Comparison of ENCODE assay signal across 8 mouse cellular contexts in the genomic region with DNA sequence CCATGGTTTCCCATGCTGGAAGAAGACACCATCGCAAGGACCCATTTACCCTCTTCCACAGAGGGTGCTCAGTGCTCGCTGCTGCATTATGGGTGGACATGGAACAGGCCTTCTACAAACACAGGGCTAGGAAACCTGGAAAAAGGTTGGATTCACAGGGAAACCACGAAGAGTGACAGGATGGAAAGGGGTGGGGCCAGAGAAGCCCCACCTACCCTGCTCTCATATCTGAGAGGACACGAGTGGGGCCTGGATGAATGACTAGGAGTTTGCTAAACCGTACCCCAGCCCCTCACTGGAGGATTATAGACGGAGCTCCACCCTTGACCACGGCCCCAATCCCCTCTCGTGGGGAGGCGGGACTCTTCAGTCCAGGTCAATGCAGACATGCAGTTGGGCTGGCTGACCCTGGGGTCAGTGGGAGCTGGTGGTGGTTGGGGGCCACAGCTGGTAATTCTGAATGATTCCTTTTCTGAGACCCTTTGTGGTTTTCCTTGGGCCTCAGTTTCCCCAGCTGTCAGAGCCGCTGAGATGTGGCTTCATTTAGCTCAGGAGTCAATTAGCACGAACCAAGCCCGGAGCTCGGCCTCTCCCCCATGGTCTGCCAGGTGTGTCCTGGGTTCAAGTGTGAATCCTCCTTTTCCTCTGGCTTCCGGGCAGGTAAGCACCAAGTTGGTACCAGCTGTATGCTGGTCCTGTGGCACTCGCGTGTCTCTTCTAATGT. TPM values are rescaled to one million over a fixed set of nuclear protein-coding genes. Genes with fewer than 3 reads are reported as not detected.
A peak's percentile ranks its signal among the peaks of the same experiment; 100 is the strongest.
DNase-seq lines count a peak whose midpoint lies in the region; ATAC-seq and TF ChIP-seq lines count a peak whose summit lies in the region.

No protein-coding gene starts in this region.

- 0 out of 2 replicates have a peak, but pooled peaks cover 1% of the 10 kb centered on the region for H3K36me3 ChIP-seq in spleen, adult 2 months (ENCODE audit: control insufficient read depth, insufficient read depth, low read length)
- H3K36me3 ChIP-seq in limb, embryonic 13.5 days: peaks cover 35% of the 10 kb centered on the region
- peaks cover 3% of the 10 kb centered on the region for H3K36me3 ChIP-seq in stomach, embryonic 16.5 days (ENCODE audit: control insufficient read depth, insufficient read depth, low read length)

- peaks cover 18% of the 10 kb centered on the region for H3K4me1 ChIP-seq in spleen, adult 2 months (ENCODE audit: control insufficient read depth, insufficient read depth, insufficient read length)
- H3K4me1 ChIP-seq in limb, embryonic 13.5 days: peaks cover 98% of the 10 kb centered on the region
- H3K4me1 ChIP-seq in stomach, embryonic 16.5 days (ENCODE audit: control insufficient read depth, insufficient read depth, low read length): peaks cover 94% of the 10 kb centered on the region

- H3K9ac ChIP-seq in limb, embryonic 13.5 days: peak overlapping the region; percentile 43; the same call in 1 of the 2 replicates
- H3K9ac ChIP-seq in stomach, embryonic 16.5 days (ENCODE audit: low read length): peak overlapping the region; percentile 65; the same call in 1 of the 2 replicates

- H3K27ac ChIP-seq in spleen, adult 2 months (ENCODE audit: insufficient read depth, low read length): peak overlapping the region; percentile 73; the same call in 1 of the 2 replicates
- peak overlapping the region; percentile 85; the same call in 1 of the 2 replicates for H3K27ac ChIP-seq in limb, embryonic 13.5 days
- H3K27ac ChIP-seq in stomach, embryonic 16.5 days (ENCODE audit: low read length): peak overlapping the region; percentile 94

- TF ChIP-seq CTCF in spleen, adult 2 months (IDR thresholded peaks at IDR 0.05; ENCODE audit: extremely low read depth, insufficient read depth, insufficient read length, insufficient replicate concordance): no peak

- no peaks in the 10 kb centered on the region for H3K27me3 ChIP-seq in spleen, adult 2 months (ENCODE audit: control insufficient read depth, insufficient read depth, low read length)
- H3K27me3 ChIP-seq in limb, embryonic 13.5 days: peaks cover 9% of the 10 kb centered on the region
- H3K27me3 ChIP-seq in stomach, embryonic 16.5 days (ENCODE audit: control insufficient read depth, insufficient read depth, low read length): no peaks in the 10 kb centered on the region

- peak; percentile 34 for DNase-seq in gastrocnemius, postnatal 10 days
- DNase-seq in gastrocnemius, postnatal 4 days (ENCODE audit: low spot score in 2 of 2): no peak
- no peak for DNase-seq in spleen, adult 2 months (ENCODE audit: low read depth in 1 of 2, low spot score in 2 of 2)
- DNase-seq in spleen, adult 12 weeks (ENCODE audit: low spot score): no peak
- no peak for DNase-seq in left cerebral cortex, adult 11 months (ENCODE audit: low spot score)
- DNase-seq in right cerebral cortex, postnatal 4 days: no peak

- no peak overlapping the region for H3K4me2 ChIP-seq in limb, embryonic 13.5 days (replicated peaks)
- H3K4me2 ChIP-seq in stomach, embryonic 16.5 days (ENCODE audit: low read depth, low read length): peak overlapping the region; percentile 22; the same call in 1 of the 2 replicates

- no peak for TF ChIP-seq POLR2A in spleen, adult 2 months (IDR thresholded peaks at IDR 0.05; ENCODE audit: low read depth, low read length)

- ATAC-seq in limb, embryonic 13.5 days (ENCODE audit: low FRiP score, low read depth): no peak
- ATAC-seq in stomach, embryonic 16.5 days (ENCODE audit: insufficient read depth, low FRiP score): no peak

- no peaks in the 10 kb centered on the region for H3K9me3 ChIP-seq in limb, embryonic 13.5 days
- H3K9me3 ChIP-seq in stomach, embryonic 16.5 days (replicated peaks; ENCODE audit: control insufficient read depth, low read length): no peaks in the 10 kb centered on the region

- no peak overlapping the region for H3K4me3 ChIP-seq in spleen, adult 2 months (ENCODE audit: extremely low read depth, insufficient read depth, insufficient read length)
- H3K4me3 ChIP-seq in limb, embryonic 13.5 days: no peak overlapping the region
- no peak overlapping the region for H3K4me3 ChIP-seq in stomach, embryonic 16.5 days (replicated peaks; ENCODE audit: low read length)

- WGBS in spleen, adult 2 months: 83% methylated on average over 16 of the region's 16 CpGs
- 79% methylated on average over 16 of the region's 16 CpGs for WGBS in limb, embryonic 13.5 days
- 68% methylated on average over 16 of the region's 16 CpGs for WGBS in stomach, embryonic 16.5 days

RNA-seq across cellular contexts. Expression of a gene that starts 19.9 kb away (rescaled TPM):
- under 1 TPM in 1 of 2 experiments, not detected in 1; 0.65 TPM for total RNA-seq in gastrocnemius, postnatal 10 days (2021)
- under 1 TPM; 0.91 to 0.98 TPM for total RNA-seq in gastrocnemius, postnatal 4 days (2021)
- polyA plus RNA-seq in spleen, adult 2 months (2012; rRNA removed): 18.3 and 22.9 TPM in 2 replicates
- polyA plus RNA-seq in limb, embryonic 13.5 days (2015; fragmentation: Nextera tagmentation; extraction: Ambion mirVana): 4.2 and 4.7 TPM in 2 replicates
- polyA plus RNA-seq in stomach, embryonic 16.5 days (2015; fragmentation: Nextera tagmentation; extraction: Ambion mirVana): 61.8 and 65.3 TPM in 2 replicates

RNA-seq across cellular contexts. Expression of a gene that starts 23.9 kb away (rescaled TPM):
- total RNA-seq in gastrocnemius, postnatal 10 days (2021): 1 to 10 TPM in 1 of 2 experiments, under 1 TPM in 1; 0.33 to 2.0 TPM
- 1 to 10 TPM; 1.3 to 2.0 TPM for total RNA-seq in gastrocnemius, postnatal 4 days (2021)
- polyA plus RNA-seq in spleen, adult 2 months (2012; rRNA removed): 2.9 and 6.4 TPM in 2 replicates
- polyA plus RNA-seq in limb, embryonic 13.5 days (2015; fragmentation: Nextera tagmentation; extraction: Ambion mirVana): 1.7 and 1.9 TPM in 2 replicates
- polyA plus RNA-seq in stomach, embryonic 16.5 days (2015; fragmentation: Nextera tagmentation; extraction: Ambion mirVana): 1.3 and 1.5 TPM in 2 replicates

RNA-seq across cellular contexts. Expression of a gene that starts 28.5 kb away (rescaled TPM):
- under 1 TPM; 0.40 to 0.45 TPM for total RNA-seq in gastrocnemius, postnatal 10 days (2021)
- 1 to 10 TPM in 1 of 2 experiments, under 1 TPM in 1; 0.70 to 1.5 TPM for total RNA-seq in gastrocnemius, postnatal 4 days (2021)
- 2.3 and 2.9 TPM in 2 replicates for polyA plus RNA-seq in spleen, adult 2 months (2012; rRNA removed)
- 3.3 and 4.0 TPM in 2 replicates for polyA plus RNA-seq in limb, embryonic 13.5 days (2015; fragmentation: Nextera tagmentation; extraction: Ambion mirVana)
- 3.0 and 3.8 TPM in 2 replicates for polyA plus RNA-seq in stomach, embryonic 16.5 days (2015; fragmentation: Nextera tagmentation; extraction: Ambion mirVana)

RNA-seq across cellular contexts. Expression of a gene that starts 28.5 kb away (rescaled TPM):
- 10 to 100 TPM; 40.3 to 46.7 TPM for total RNA-seq in gastrocnemius, postnatal 10 days (2021)
- total RNA-seq in gastrocnemius, postnatal 4 days (2021): 10 to 100 TPM; 48.1 to 48.5 TPM
- polyA plus RNA-seq in spleen, adult 2 months (2012; rRNA removed): 47.9 and 71.7 TPM in 2 replicates
- polyA plus RNA-seq in limb, embryonic 13.5 days (2015; fragmentation: Nextera tagmentation; extraction: Ambion mirVana): 72.7 and 79.4 TPM in 2 replicates
- 77.4 and 79.6 TPM in 2 replicates for polyA plus RNA-seq in stomach, embryonic 16.5 days (2015; fragmentation: Nextera tagmentation; extraction: Ambion mirVana)

RNA-seq across cellular contexts. Expression of a gene that starts 34.4 kb away (rescaled TPM):
- 10 to 100 TPM; 17.6 to 24.1 TPM for total RNA-seq in gastrocnemius, postnatal 10 days (2021)
- total RNA-seq in gastrocnemius, postnatal 4 days (2021): 10 to 100 TPM; 32.2 to 33.5 TPM
- 127 and 128 TPM in 2 replicates for polyA plus RNA-seq in spleen, adult 2 months (2012; rRNA removed)
- polyA plus RNA-seq in limb, embryonic 13.5 days (2015; fragmentation: Nextera tagmentation; extraction: Ambion mirVana): 111 and 112 TPM in 2 replicates
- polyA plus RNA-seq in stomach, embryonic 16.5 days (2015; fragmentation: Nextera tagmentation; extraction: Ambion mirVana): 69.2 and 79.0 TPM in 2 replicates
